Mouse (Mus musculus) ovary, postnatal 14 days (tissue): ENCODE data around the gene Trub1.

Source experiments
- DNase-seq: peaks from one replicate; pipeline ENCODE4 v3.0.0; 2022; ENCODE audit warnings: low spot score

The Trub1 gene

DNA sequence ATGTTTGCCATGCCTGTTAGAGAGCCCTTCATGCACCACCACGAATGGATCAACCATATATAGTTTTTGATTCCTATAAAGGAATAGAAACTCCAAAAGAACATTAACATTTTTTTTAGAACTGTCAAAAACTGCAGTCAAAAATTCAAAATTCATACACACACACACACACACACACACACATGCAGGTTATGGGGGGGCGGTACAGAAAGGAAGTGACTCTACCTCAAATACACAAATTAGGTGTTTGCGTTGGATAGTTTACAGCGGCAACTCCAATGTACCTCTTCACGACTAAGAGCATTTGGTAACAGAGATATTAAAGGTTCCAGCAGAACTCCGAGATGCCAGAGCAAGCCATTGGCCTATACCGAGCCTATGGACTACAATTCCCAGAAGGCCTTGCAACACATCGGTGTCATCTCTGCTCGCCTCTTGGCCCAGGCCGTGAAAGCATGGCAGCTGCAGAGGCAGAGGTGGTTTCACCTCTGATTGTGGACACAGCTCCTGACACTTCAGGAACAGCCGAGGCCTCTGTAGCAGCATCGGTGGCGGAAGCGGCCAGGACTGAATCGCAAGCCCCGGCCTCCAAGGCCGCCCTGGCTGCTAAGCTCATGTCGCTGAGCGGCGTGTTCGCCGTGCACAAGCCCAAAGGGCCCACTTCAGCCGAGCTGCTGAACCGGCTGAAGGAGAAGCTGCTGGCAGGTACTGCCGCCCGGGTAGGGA, at the start of gene Trub1:
TSS of gene Trub1 (plus strand) at position 421 of the 726 bp plus-strand sequence.
- DNase-seq = peak; percentile 78

DNA sequence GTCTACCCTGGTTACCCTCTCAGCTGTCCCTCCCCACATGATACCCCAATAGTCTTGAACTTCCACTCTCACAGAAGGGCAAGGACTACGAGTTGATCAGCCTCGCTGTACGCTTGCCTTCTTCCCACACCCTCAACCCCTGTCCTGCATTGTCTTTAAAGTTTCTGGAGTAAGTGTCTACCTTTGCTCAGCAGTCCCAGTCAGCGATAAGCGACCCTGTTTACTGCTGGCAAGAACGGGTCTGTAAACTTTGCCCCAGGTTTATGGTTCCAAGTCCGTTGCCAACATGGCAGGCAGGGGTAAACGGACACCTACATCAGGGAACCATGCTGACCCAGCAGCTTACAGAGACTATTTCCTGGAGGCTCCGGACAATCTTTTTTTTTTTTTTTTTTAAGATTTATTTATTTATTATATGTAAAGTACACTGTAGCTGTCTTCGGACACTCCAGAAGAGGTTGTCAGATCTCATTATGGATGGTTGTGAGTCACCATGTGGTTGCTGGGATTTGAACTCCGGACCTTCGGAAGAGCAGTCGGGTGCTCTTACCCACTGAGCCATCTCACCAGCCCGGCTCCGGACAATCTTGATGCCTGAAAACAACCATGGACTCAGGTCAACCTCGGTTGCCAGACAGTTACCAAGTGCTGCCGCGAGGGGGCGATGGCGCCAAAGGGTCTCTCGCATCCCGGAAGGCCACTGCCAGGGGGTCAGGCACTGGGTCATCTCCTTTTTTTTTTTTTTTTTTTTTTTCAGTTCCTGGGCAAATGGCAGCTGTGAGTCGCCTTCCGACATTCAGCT, 48.8 kb upstream of the Trub1 start:
- DNase-seq = peak; percentile 89

DNA sequence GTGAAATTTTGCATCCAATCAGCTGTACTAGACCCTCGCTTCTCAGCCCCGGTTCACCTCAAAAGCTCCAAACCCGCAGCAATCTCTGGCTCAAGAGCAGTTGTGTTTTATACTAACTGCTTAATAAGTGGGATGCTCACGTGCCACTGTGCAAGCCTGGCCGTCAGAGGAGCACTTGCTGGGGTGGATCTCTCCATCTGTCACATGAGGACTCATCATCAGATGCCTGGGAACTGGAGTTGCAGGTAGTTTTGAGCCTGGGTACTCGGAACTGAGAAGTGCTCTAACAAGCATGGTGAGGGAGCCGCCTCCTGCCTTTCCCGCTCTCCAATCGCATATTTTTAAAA, 48.2 kb upstream of the Trub1 start:
- no peak for DNase-seq

DNA sequence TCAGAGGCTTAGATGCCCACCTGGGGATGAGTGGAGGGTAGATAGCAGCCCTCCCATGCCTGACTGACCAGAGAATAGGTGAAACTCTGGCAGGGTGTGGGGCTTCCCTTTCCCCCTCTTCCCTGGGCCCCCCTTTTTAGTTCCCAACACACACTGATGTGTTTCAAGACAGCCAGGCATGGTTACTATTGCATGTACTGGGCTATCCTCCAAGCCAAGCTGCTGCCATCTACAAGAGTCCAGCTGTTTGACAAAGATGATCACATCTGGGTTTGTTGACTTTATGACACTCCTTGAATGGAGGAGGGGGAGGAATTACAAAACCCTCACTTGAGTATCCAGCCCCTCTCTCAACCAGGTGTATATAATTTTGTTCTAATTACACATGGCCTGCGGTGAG, 44.8 kb upstream of the Trub1 start:
- DNase-seq = no peak

DNA sequence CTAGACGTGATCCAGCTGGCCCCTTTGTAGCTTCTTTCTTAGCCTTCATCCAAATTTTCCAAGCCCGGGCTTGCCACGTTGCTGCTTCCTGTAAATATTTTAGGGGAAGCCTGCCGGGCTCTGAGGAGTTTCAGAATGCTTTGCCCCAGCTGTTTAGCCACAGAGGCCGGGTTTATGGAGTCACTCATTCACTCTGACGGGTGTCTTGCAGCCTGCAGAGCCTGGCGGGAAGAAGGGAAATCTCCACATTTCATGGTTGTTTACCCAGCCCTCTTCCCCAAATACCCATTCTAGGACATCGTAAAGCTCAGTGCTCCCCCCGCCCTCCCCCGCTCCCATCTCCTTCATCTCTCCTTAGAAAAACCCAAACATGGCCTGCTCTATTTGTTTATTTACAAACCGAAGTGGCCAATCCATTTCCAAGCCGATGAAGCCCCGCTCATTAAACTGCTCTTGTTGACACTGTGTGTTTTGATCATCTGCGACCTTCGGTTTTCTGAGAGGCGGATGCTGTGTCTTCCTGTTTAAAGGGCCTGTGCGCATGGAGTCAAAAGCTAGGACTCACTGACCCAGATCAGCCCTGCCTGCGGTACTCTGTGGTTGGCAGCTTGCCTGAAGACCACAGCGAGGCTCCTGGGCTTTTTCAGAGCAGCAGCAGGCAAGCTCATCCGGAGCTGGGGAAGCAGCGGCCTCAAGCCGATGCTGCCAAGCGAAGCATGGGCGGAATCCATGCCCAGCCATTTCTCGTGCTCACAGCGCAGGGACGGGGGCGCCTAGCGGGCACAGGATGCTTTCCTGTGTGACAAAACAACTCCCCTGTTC, 41.1 kb upstream of the Trub1 start:
- peak; percentile 60 for DNase-seq

DNA sequence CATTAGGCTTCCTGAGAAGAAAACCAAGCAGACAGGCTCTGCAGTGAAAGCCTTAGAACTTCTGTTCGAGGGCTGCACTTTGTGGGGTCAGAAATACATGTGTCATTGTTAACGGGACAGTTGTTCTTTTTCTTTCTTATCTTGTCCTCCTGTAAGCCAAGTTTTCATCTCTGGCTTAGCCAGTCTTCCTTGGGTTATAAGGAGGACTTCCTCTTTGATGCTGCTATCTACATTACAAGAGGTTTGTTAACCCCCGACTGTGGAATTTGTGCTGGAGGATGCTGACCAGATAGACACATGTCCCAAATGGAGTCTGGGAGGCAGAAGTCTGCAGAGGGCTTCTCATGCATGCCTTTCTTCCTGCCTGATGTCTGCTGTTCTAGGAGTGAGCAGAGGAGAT, 39.5 kb upstream of the Trub1 start:
- no peak for DNase-seq

DNA sequence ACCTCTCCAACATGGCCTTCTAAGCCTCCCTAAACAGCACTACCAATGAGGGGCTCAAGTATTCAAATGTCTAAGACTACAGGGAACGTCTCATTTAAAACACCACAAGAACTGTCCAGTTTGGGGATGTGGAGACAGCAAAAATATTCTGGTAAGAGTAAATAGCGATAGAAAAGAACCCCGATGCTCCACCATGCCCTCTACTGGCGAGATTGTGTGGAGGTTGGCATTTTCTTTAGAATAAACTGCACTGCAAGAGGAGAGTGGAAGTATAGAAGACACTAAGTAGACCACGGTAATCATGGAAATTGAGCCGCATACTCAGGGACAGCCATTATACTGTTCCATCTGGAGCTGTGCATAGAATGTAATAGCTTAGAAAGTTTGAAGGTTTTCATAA, 38.8 kb upstream of the Trub1 start:
- DNase-seq = no peak

DNA sequence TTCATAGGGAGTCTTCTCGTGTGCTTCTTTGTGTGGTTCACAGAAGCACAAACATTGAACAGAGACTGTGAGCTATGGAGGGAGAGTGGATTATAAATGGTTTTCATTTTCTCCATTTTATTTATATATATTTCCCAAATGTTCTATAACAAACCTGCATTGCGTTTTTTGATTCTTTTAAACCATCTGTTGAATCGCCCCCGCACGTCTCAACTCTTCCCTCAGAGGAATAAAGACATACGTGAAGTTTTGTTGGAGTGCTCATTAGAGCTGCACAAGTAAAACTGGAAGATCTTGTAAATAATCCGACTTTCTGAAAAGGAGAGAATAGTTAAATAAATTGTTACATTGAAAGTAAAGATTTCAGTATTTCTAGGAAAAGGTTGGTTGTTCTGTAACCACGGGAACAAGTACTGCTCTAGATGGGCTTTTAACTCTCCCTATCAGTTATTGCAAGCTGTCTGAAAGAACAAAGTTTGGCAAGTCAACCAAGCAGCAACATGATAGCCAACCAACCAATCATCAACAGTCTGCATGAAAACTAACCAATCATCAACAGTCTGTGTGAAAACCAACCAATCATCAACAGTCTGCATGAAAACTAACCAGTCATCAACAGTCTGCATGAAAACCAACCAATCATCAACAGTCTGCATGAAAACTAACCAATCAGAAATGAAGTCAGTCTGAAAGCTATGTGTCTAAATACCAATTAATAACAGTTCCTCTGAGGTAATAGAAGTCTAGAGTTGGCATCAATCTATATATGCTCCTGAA, 37.5 kb upstream of the Trub1 start:
- DNase-seq = no peak

DNA sequence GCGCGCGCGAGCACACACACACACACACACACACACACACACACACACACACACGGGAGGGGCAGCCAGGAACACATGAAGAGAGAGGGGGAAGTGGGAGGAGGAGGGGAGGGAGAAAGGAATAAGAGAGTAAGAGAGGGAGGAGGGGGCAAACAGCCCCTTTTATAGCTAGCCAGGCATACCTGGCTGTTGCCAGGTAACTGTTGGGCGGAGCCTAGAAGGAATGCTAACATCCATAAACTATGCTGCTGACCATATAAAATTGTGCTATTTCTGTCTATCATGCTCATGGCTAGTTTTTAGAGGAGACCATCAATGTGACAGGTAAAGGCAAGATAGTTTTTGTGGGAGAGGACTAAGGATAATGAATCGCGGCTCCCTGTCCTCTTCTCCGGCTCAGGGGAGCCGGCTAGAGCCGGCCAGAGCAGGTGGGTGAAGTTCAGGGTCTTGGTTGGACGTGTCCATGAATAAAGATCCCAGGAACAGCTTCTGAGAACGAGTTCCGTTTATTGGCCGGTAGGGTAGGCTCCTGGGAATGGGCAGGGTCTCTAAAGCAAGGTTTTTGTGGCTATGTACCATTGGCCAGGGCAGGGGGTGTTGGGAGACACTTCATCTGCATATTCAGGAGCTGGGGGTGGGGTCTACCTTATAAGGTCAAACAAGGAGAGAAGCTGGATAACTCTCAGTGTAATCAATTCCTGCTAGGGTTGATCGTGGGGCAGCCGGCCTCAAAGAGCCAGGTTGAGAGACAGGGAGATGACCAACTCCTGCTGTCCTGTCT, 34.7 kb upstream of the Trub1 start:
- DNase-seq = no peak

DNA sequence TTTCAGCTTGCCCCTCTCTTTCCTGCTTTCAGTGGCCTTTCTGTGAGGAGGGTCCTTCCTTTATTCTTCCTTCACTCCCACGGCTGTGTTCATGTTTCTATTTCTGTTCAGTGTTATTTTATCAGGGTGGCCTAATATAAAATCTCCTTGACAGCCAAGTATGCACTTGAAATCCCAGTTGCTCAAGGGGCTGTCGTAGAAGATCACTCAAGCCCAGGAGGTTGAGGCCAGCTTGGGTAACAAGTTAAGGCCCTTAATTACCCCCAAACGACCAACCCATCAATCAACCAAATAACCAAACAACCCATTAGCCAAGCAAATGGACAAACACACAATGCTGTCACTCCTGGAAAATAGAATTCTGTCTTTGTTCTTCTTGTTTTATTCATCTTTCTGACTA, 29.3 kb upstream of the Trub1 start:
- no peak for DNase-seq

DNA sequence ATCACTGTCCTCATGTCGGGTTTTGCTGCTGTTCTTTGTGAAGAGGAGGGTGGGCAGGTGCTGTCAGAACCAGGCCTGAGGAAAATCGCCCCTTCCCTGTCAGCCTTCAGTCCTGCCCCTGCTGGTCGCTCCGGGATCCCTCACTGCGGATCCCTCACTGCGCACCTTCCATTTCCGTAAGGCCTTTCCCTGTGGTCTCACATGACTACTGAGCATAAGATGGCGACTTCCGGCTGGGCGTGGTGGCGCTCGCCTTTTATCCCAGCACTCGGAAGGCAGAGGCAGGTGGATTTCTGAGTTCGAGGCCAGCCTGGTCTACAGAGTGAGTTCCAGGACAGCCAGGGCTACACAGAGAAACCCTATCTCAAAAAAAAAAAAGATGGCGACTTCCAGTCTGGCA, 27.4 kb upstream of the Trub1 start:
- DNase-seq = no peak

DNA sequence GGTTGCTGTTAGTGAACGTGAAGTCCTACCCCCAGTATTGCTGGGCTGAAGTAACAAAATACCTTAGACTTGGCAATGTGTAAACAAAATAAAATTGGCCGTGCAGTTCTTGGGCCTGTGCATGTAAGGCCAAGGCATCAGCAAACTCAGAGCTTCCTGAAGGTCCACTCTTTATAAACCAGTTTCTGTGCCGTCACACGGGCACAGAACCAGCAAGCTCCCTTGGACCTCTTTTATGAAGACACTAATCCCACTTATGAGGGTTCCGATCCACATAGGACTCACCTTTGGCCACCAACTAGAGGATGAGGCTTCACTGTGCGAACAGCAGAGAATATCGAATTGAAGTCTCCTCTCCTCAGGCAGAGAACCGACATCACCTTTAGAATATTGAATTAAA, 25.9 kb upstream of the Trub1 start:
- no peak for DNase-seq

DNA sequence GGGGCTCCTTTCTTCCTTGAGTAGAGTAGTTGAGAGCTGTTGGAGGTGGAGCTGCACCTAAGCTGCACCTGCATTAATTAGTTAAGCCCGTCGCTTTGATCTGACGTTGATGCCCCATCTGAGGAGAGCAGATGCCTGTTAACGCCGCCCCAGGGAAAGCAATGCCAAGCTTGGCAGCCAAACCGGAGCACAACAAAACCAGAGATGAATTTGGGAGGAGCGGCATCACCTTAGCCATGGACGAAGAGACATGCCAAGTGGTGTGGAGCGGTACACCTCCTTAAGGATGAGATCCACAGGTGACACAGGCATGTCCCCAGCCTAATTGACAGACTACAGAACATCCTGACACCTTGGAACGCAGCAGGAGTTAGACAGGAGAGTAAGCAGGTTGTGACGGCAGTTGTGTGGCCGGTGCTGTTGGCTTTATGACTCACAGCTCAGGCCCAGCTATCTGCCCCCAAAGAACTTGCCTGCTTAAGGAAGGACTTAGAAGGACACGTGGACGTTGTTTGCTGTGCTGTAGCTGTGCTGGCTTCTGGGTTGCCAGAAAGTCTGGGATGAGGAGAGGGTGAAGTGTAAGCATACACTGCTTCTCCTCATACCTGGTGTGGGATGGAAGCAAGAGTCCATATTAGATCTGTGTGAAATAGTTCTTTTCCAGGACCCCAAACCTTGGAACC, 24.8 kb upstream of the Trub1 start:
- no peak for DNase-seq

DNA sequence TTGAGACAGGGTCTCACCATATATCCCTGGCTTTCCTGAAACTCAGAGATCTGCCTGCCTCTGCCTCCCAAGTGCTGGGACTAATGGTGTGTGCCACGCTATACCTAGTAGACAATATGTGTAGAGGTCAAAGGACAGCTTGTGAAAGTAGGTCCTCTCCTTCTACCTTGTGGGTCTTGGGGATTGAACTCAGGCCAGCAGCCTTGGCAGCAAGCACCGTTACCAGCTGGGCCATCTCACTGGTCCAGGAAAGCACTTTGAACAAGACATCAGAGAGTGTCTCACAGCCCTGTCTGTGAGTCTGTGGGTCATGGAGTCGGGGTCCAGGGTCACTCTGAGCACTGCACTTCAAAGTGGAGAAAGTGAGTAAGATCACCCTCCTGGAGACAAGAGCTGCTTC, 24.1 kb upstream of the Trub1 start:
- no peak for DNase-seq

DNA sequence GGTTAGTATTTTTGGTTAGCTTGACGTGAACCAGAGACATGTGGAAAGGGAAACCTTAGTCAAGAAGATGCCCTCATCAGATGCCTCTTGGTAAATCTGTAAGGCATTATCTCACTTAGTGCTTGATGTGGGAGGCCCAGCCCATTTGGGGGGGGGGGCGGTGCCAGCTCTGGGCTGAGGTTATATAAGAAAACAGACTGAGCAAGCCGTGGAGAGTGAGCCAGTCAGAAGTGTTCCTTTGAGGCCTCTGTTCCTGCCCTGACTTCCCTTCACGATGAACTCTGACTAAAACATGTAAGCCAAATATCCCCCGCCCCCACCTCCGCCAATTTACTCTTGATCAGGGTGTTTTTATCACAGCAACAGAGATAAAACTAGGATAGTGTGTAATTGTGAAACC, 22.8 kb upstream of the Trub1 start:
- DNase-seq = no peak

DNA sequence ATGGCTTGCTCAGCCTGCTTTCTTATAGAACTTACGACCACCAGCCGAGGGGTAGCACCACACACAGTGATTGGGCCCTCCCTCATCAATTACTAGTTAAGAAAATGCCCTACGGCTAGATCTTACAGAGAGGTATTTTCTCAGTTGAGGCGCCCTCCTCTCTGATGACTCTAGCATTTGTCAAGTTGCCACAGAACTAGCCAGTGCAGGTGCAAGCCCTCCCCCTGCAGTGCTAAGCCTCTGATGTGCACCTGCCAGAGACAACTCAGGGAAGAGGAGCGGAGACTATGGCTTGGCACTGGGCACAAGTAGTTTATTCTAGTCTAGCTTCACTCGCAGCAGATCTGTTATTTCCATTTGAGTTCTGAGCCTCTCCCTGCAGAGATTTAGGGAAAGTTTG, 21.2 kb upstream of the Trub1 start:
- DNase-seq = no peak

DNA sequence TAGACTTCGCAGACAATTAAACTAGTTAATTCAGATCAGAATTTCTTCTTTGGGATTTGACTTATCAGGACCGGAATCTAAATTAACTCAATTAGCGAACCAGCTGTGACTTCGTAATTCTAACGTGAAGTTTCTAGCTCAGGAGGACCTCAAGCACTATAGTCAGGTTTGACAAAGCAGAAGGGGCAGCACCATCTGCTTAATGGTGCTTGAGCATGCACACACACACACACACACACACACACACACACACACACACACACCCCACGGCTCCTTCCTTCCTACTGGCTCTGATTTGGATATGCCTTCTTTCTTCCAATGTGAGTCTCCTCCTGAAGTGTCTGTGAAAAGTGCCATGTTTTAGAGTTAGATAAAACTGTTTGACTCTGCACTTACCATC, 18.7 kb upstream of the Trub1 start:
- no peak for DNase-seq

DNA sequence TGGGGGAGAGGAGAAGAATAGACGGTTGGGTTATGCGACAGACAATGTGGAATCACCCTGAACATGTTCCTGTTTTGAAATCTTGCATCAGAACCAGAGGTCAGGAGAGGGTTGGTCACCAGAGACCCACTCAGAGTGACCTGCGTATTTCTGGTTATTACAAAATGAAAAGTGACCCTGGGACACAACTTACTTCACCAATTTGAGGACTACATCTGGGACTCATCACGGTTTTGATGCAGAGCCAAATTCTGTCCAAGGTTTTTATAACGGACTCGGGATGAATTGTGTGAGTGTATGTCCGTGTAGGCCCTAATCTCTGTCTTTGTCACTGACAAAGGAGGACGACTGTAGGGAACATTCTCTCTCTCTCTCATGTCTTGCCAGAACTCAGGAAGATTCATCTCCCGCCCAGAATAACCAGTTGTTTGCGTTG, 16.1 kb upstream of the Trub1 start:
- peak; percentile 44 for DNase-seq

DNA sequence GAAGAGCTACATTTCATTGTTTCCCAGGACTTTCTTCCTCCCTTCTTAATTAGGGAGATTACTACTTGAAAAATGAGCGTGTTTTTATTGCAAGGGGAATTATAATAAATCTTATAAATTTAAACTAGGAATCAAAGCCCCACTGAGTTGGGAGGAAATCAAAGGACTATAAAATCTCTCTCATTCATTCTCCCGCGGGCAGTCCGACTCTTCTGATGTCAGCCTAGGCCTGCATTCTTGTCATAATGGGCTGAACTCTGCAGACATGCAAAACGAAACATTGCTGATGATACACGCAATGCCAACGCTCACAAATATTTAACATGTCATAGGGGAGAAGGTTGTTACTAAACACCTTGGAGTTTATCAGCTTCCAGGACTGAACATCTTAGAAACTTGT, 15.7 kb upstream of the Trub1 start:
- DNase-seq = no peak

DNA sequence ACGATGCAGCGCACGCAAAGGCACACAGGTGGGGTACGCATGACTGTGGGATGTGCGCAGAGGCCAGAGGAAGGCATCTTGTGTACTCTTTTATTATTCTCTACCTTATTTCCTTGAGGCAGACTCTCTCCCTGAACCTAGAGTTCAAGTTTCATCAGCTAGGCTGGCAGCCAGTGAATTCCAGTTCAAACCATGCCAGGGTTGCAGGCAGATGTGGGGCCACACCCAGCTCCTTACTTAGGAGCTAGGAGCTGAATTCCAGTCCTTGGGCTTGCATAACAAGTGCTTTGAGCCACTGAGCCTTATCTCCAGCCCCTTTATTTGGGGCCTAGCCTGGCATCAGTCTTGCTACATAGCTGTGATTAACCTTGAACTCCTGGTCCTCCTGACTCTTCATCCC, 13.4 kb upstream of the Trub1 start:
- no peak for DNase-seq

DNA sequence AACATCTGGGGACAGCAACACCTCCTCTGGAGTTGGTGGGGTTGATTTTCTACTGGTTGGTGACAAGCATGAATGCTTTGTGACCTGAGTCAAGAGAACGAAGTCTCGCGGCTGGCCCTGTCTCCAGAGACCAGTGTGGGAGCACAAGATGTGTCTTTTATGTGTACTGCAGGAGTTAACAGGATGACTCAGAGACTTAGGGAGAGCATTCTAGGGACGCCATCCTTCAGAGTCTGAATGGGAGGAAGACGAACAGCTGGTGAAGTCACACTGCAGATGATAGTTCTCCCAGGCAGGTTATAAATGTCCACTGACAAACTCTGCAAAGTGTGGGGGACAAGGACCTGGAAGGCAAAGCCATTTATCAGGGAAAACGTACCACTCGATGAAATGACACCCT, 11.2 kb upstream of the Trub1 start:
- DNase-seq = no peak
